Mouse (Mus musculus) layer of hippocampus, adult 9-10 months (tissue): ENCODE data around the gene Gm12184.
"Not testable (repeated sequence)": the region's sequence is repeated elsewhere in the genome, so short reads cannot be mapped to it uniquely, and the experiment has no call there.

Source experiments
- DNase-seq: peaks from one replicate; pipeline ENCODE4 v3.0.0; 2022; ENCODE audit warnings: low spot score

Gm12184 gene

DNA sequence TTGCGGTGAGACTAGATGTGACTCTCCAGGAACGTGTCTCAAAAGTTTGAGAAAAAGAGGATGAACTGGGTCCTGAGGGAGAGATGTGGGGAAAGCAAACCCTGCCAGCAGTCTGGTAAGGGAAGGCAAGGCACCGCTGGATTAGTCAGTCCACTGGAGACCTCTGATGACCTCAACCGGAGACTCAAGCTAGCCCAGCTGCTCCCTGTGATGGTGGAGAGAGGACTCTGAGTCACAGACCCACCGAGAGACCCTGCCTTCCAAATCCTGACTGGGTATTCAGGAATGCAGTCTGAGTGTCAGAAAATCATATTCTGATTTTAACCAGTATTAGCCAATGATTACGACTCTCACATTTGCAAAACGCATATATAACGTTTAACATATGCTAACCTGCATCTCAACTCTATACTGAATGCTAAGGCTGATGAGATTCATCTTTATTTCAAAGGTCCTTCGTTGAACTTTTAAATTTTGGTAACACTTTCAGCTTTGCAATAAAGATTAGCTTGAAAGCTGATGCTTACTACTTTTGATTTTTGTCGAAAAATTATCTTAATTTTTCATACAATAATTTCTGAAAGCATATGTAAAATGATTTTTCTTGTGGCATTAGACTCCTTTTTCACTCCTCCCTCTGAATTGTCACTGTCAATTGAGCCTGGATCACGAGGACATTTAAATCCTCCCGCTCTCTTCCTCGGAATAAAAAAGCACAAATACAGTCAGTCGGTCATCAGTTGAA is 3.5 kb downstream of the Gm12184 start:
- DNase-seq: no peak

DNA sequence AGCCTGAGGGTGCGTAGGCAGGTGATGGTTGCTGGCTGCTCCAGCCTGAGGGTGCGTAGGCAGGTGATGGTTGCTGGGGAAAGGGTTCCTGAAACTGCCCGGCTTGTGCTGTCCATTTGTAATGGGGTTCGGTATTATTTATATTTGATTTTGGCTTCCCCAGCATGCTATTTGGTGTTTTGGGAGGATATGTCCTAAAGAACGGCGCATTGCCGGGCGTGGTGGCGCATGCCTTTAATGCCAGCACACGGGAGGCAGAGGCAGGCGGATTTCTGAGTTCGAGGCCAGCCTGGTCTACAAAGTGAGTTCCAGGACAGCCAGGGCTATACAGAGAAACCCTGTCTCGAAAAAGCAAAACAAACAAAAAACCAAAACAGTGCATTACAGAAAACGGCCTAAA is 5.2 kb downstream of the Gm12184 start:
- DNase-seq: not testable (repeated sequence)

GRCm38 (mm10) chr11:48820308-48820674 is 6.2 kb downstream of the Gm12184 start:
- no peak for DNase-seq

GRCm38 (mm10) chr11:48819614-48820307 is 6.7 kb downstream of the Gm12184 start:
- DNase-seq: no peak

- peak; percentile 95 for DNase-seq
Observed at GRCm38 (mm10) chr11:48818346-48818745, 8.1 kb downstream of the Gm12184 start.

DNA sequence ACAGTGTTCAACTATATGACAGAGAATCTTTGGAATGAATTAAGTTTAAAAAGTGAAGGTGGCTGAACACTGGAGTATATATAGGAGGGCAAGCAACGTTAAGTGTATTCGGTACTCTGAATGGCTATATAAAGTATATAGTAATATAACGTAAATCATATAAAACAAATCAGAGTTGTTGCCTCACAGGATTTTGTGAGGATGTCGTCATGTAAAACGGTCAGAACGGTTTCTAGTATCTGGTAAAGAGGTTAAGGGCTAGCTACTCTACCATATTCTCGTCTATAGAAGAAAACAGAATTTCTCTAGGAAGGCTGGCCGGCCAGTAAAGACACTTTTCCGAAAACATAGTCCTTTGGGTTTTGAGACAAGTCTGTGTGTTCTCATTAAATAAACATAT is 8.7 kb downstream of the Gm12184 start:
- no peak for DNase-seq

- DNase-seq: peak; percentile 97
Observed at GRCm38 (mm10) chr11:48816800-48817665, 9.4 kb downstream of the Gm12184 start, which contains the start of gene Trim41. Trim41 (minus strand) TSS chr11:48817353.

GRCm38 (mm10) chr11:48816281-48816781 is 10.1 kb downstream of the Gm12184 start:
- no peak for DNase-seq

DNA sequence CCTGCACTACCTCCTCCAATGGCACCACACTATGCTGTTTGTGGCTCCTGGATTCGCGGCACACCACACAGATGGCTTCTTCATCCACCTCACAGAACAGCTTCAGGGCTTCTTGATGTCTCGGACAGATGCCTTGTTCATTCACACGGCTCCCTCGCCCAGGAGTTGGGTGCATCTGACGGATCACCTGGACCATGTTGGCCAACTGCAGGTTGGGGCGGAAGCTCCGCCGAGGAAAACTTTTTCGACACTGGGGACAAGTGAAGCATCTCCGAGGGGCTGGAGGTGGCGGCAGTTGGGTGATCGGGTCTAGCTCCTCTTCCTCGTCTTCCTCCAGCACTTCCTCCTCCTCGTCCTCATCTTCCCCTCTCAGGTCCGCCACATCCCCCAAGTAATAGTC is 10.6 kb downstream of the Gm12184 start:
- no peak for DNase-seq

DNA sequence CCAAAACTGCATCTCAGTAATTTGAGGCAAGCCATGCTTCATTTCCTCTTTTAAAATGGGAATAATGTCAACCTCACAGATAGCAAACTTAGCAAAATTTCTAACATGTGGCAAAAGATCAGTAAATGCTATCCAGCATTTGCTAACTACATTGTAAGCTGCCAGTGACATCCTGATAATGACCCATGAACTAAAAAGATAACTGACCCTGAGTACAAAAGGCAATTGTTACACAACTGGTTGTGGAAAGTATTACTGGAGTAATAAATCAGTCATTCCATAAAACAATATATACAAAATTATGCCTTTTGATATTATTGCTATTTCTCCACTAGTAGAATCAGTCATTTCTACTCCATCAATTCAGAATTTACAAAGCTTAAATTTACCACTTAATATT is 12.7 kb downstream of the Gm12184 start:
- DNase-seq: no peak

- no peak for DNase-seq
Observed at GRCm38 (mm10) chr11:48810142-48810541, 16.3 kb downstream of the Gm12184 start.

GRCm38 (mm10) chr11:48809434-48809830 is 17.0 kb downstream of the Gm12184 start:
- DNase-seq: no peak

DNA sequence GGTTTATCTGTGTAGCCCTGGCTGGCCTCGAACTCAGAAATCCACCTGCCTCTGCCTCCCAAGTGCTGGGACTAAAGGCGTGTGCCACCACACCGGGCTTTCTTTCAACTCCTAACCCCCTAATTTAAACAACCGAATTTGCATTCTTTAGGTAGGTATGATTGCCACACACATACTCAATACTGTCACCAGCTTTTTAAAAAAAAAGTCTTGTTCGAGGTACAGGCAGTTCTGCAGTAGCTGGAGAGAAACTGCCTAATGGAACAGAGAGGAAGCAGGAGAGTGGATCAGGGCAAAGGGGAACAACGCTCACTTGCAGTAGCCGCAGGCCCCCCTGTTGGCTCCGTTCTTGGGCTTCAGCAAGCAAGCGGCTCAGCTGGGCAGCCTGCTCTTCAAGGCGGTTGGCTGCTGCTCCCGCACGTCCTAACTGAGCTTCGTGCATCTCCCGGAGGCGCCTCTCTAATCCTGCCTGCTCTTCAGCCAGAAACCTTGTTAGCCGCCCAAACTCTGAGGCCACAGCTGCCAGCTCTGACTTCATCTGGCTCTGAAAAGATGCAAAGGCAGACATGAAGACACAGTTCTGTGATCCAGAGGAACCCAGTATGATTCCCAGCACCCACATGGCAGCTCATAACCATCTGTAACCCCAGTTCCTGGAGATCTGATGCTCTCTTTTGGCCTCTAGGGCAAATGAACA is 17.6 kb downstream of the Gm12184 start:
- DNase-seq: no peak

DNA sequence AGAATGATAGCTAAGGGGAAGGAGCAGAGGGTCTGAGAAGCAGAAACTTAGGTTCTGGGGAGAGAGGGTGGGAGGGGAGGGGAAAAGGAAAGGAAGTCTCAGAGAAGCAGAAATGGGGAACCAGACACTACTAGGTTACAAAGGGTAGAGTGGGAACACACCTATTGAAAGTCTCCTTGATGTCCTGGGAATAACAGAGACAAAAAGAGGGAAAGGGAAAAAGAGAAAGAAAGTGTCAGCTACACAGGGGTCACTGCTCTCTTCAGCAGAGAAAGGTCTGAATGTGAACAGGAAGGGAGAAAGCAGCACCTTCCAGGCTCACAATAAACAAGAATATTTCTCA is 18.2 kb downstream of the Gm12184 start:
- DNase-seq: no peak

- no peak for DNase-seq
Observed at GRCm38 (mm10) chr11:48807563-48808303, 18.7 kb downstream of the Gm12184 start.

GRCm38 (mm10) chr11:48806856-48807562 is 19.4 kb downstream of the Gm12184 start:
- DNase-seq: no peak

GRCm38 (mm10) chr11:48804922-48805321 is 21.5 kb downstream of the Gm12184 start:
- no peak for DNase-seq

GRCm38 (mm10) chr11:48803988-48804387 is 22.5 kb downstream of the Gm12184 start:
- no peak for DNase-seq

- DNase-seq: no peak
Observed at GRCm38 (mm10) chr11:48801831-48802772, 24.4 kb downstream of the Gm12184 start.
